Mouse (Mus musculus) lung, postnatal 25 days (tissue): ENCODE results near the gene Mief1.

Source experiments
- DNase-seq: peaks from one replicate; pipeline ENCODE4 v3.0.0; 2022; ENCODE audit warnings: low spot score

Mief1 gene

GRCm38 (mm10) chr15:80263610-80264575 lies 30.1 kb downstream of the Mief1 start, which contains the start of gene Rps19bp1:
Gene Rps19bp1 (minus strand): TSS chr15:80264315.
- peak; percentile 90 for DNase-seq

GRCm38 (mm10) chr15:80266281-80266680 lies 32.5 kb downstream of the Mief1 start:
- peak; percentile 82 for DNase-seq

GRCm38 (mm10) chr15:80271858-80272396 lies 38.1 kb downstream of the Mief1 start:
- no peak for DNase-seq

GRCm38 (mm10) chr15:80277107-80277506 lies 43.3 kb downstream of the Mief1 start:
- DNase-seq, result no peak

- DNase-seq, result no peak
Measured at GRCm38 (mm10) chr15:80277625-80278024, 43.8 kb downstream of the Mief1 start.

DNA sequence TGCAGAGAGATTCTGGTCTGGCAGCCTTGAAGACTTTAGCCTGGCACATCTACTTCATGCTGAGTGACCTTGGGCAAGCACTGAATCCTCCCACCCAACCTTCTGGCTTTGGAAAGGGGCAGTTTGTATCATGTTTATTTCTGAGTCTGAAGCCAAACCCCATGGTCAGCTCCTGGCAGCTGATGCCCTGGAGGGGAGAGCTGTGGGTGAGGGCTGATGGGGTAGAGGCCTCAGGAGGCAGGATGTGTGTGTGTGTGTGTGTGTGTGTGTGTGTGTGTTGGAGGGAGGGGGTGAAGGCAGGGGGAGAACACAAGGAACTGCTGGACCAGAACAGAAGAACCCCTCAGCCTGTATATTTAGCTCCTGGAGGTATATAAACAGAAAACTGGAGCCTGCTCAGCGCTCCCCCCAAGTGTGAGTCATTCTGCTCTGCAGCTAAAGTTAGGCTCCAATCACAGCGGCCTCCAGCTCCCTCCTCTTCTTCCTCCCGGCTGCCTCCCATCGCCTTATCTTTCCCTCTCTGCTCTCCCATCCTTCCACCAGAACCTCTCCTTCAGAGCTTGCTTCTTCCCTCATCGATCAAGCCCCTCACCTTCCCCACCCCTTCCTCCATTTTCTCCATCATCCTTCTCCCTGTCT lies 44.4 kb downstream of the Mief1 start:
- DNase-seq, result no peak

GRCm38 (mm10) chr15:80279053-80279452 lies 45.2 kb downstream of the Mief1 start:
- no peak for DNase-seq

DNA sequence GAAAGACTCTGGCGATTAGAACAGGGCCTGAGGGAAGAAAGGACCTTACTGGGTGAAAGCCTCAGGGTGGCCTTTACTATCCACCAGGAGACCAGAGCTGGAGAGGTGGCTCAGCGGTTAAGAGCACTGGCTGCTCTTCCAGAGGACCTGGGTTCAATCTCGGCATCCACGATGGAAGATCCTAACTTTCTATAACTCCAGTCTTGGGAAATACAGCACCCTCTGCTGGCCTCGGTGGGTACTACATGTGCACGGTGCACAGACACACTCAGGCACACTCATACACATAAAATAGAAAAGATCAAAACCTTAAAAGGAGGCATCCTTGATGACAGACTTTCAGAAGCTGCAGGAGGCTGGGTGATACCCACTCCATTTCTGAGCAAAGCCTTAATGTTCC lies 46.8 kb downstream of the Mief1 start:
- no peak for DNase-seq

- no peak for DNase-seq
Measured at GRCm38 (mm10) chr15:80286851-80287415, 53.1 kb downstream of the Mief1 start, which contains the start of gene Cacna1i. Gene Cacna1i (plus strand): TSS chr15:80287238.

- no peak for DNase-seq
Measured at GRCm38 (mm10) chr15:80288036-80288435, 54.2 kb downstream of the Mief1 start.

- peak; percentile 71 for DNase-seq
Measured at GRCm38 (mm10) chr15:80289436-80289835, 55.6 kb downstream of the Mief1 start.

DNA sequence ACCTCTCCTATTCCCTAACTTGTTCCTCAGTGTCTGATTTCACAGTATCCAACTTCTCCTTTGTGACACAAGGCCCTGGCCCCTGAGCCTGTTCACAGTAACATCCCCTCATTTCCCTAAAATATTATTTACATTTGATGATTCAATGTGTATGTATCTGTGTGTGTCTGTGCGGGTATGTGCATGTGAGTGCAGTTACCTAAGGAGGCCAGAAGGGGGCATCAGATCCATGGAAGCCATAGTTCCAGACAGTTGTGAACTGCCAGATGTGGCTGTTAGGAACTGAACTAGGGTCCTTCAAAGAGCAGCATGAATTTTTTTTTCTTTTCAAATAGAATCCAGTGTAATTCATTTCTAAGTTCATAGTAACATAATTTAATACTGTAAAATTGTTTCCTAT lies 63.3 kb downstream of the Mief1 start:
- DNase-seq, result no peak
